Mouse (Mus musculus): ENCODE measurements around the gene Iqub.

Gene Iqub

GRCm38 (mm10) chr6:24514552-24515284, at the start of gene Iqub:
Iqub (minus strand) TSS chr6:24515067.
- peak; percentile 56 for DNase-seq (ENCODE audit: low read depth)

GRCm38 (mm10) chr6:24564081-24564480, 49.2 kb upstream of the Iqub start:
- no peak for DNase-seq (ENCODE audit: low read depth)

- DNase-seq (ENCODE audit: low read depth): no peak
Measured at GRCm38 (mm10) chr6:24555488-24555887, 40.6 kb upstream of the Iqub start.

GRCm38 (mm10) chr6:24554427-24555086, 39.7 kb upstream of the Iqub start:
- DNase-seq (ENCODE audit: low read depth): no peak

- DNase-seq (ENCODE audit: low read depth): no peak
Measured at GRCm38 (mm10) chr6:24552046-24552445, 37.2 kb upstream of the Iqub start.

GRCm38 (mm10) chr6:24549801-24550200, 34.9 kb upstream of the Iqub start:
- DNase-seq (ENCODE audit: low read depth): no peak

GRCm38 (mm10) chr6:24546716-24547420, 32.0 kb upstream of the Iqub start:
- no peak for DNase-seq (ENCODE audit: low read depth)

GRCm38 (mm10) chr6:24543119-24543591, 28.3 kb upstream of the Iqub start:
- DNase-seq (ENCODE audit: low read depth): no peak

GRCm38 (mm10) chr6:24542393-24542792, 27.5 kb upstream of the Iqub start:
- DNase-seq (ENCODE audit: low read depth): no peak

- DNase-seq (ENCODE audit: low read depth): no peak
Measured at GRCm38 (mm10) chr6:24540106-24540505, 25.2 kb upstream of the Iqub start.

- no peak for DNase-seq (ENCODE audit: low read depth)
Measured at GRCm38 (mm10) chr6:24538435-24538834, 23.6 kb upstream of the Iqub start.

- no peak for DNase-seq (ENCODE audit: low read depth)
Measured at GRCm38 (mm10) chr6:24532804-24533203, 17.9 kb upstream of the Iqub start.

GRCm38 (mm10) chr6:24530711-24531420, 16.0 kb upstream of the Iqub start:
- DNase-seq (ENCODE audit: low read depth): no peak

GRCm38 (mm10) chr6:24530166-24530565, 15.3 kb upstream of the Iqub start:
- peak; percentile 83 for DNase-seq (ENCODE audit: low read depth)

GRCm38 (mm10) chr6:24528064-24528243, 13.1 kb upstream of the Iqub start, which contains the start of gene Asb15:
Asb15 (plus strand) TSS chr6:24528144.
- no peak for DNase-seq (ENCODE audit: low read depth)

- DNase-seq (ENCODE audit: low read depth): peak; percentile 98
Measured at GRCm38 (mm10) chr6:24527155-24528063, 12.5 kb upstream of the Iqub start, which contains the start of gene Ndufa5. Ndufa5 (minus strand) TSS chr6:24528013.

GRCm38 (mm10) chr6:24525705-24526104, 10.8 kb upstream of the Iqub start:
- no peak for DNase-seq (ENCODE audit: low read depth)

GRCm38 (mm10) chr6:24516197-24516596, 1.3 kb upstream of the Iqub start:
- peak; percentile 54 for DNase-seq (ENCODE audit: low read depth)

- no peak for DNase-seq (ENCODE audit: low read depth)
Measured at GRCm38 (mm10) chr6:24504141-24504540, 10.7 kb downstream of the Iqub start.

GRCm38 (mm10) chr6:24490341-24490740, 24.5 kb downstream of the Iqub start:
- DNase-seq (ENCODE audit: low read depth): peak; percentile 32

- DNase-seq (ENCODE audit: low read depth): no peak
Measured at GRCm38 (mm10) chr6:24486530-24486929, 28.3 kb downstream of the Iqub start.

Data from induced T-regulatory cell, adult 2 months (primary cell).